In genomic region chr5:103919497-103919896, GRCm38 (mm10) we compare ENCODE assay signal across 20 mouse cellular contexts. TPM values are rescaled to one million over a fixed set of nuclear protein-coding genes. Genes with fewer than 3 reads are reported as not detected.
"Had no signal": no experiment of that assay in that cellular context is flagged by ENCODE, and none has a peak within 500 bp of the region (broad histone marks: within the 10 kb centered on the region; RNA-seq: fewer than 3 reads in every experiment).

No protein-coding gene starts in this region.

- H3K36me3 ChIP-seq: kidney, embryonic 15.5 days; liver, embryonic 13.5 days; midbrain, embryonic 12.5 days had no signal

- H3K9ac ChIP-seq: kidney, embryonic 15.5 days; liver, embryonic 13.5 days; midbrain, embryonic 12.5 days had no signal

- DNase-seq: kidney, adult 8-10 months; kidney, postnatal 10 days; kidney, postnatal 36 days; layer of hippocampus, postnatal 36 days; liver, embryonic 13.5 days; lung, adult 2 months; lung, postnatal 14 days; lung, postnatal 4 days; thymus, adult 18-20 months; thymus, postnatal 4 days had no signal

- H3K4me1 ChIP-seq: kidney, embryonic 15.5 days; liver, embryonic 13.5 days; midbrain, embryonic 12.5 days had no signal

- H3K4me3 ChIP-seq: kidney, embryonic 15.5 days; left cerebral cortex, adult 2 months; liver, embryonic 13.5 days; midbrain, embryonic 12.5 days had no signal

- H3K4me2 ChIP-seq: kidney, embryonic 15.5 days; liver, embryonic 13.5 days; midbrain, embryonic 12.5 days had no signal

- H3K27ac ChIP-seq: kidney, embryonic 15.5 days; left cerebral cortex, adult 2 months; liver, embryonic 13.5 days; midbrain, embryonic 12.5 days had no signal

- H3K9me3 ChIP-seq: kidney, embryonic 15.5 days; liver, embryonic 13.5 days; midbrain, embryonic 12.5 days had no signal

- H3K27me3 ChIP-seq: kidney, embryonic 15.5 days; liver, embryonic 13.5 days had no signal

RNA-seq across cellular contexts. Expression of gene Hsd17b13, which starts 57.7 kb away (rescaled TPM):
- total RNA-seq: layer of hippocampus, adult 8-10 months; layer of hippocampus, postnatal 10 days; layer of hippocampus, postnatal 36 days; megakaryocyte, adult 5-6 weeks; midbrain, postnatal 0 days had no signal
- polyA plus RNA-seq: limb, embryonic 11.5 days; midbrain, embryonic 12.5 days; neural tube, embryonic 11.5 days; neural tube, embryonic 14.5 days had no signal
